Mouse (Mus musculus) liver, postnatal 0 days (tissue): ENCODE results near the gene Olfr1426.

ENCODE experiments used
- CTCF ChIP-seq: sonication (generic); IDR thresholded peaks from 2 replicates; pipeline ENCODE4 v1.5.1; 2016; ENCODE audit warnings: antibody characterized with exemption, low read depth
- EP300 ChIP-seq: IDR thresholded peaks from 2 replicates; pipeline ENCODE4 v1.6.1; 2016; ENCODE audit warnings: antibody characterized with exemption, low read depth, mild to moderate bottlenecking

DNA sequence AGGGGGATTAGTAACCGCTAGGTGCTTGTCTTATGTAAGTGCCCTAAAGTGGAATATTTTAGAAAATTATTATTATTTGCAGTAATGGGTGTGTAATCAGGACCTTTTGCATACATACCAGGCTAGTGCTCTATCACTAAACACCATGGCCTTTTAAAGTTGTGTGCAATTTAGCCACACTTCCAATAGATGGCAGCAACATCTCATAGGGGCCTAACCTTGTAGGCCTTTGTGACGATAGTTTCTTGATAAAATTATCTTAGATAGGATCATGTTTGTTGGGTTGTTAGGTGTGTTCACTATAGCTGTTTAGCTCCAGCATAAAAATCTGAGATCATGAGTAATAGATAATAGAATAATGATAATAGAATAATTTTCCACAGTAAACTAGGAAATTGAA is 42.5 kb upstream of the Olfr1426 start:
- TF ChIP-seq CTCF, result peak; percentile 55
- TF ChIP-seq EP300, result no peak
